Mouse (Mus musculus): ENCODE results near the gene Tmem258.

The Tmem258 gene

DNA sequence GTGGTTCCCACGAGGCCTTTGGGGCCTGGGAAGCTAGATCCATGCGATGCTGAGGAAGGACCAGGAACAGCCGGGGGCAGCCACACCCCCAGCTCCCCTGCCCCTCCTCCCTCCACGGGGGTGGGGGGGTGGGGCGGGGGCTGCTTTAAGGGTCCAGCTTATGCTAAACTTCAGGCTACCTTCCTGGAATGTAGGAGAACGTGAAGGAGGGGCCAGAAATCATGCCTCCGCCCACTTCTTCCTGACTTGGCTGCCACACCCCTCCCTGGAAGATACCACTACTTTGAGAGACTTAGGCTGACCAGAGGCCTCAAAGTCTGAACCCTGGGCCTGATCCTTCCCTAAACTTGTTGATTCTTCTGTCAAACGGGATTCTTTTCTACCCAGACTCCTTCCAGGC, 18.8 kb downstream of the Tmem258 start:
- no peak for DNase-seq (ENCODE audit: low spot score)

DNA sequence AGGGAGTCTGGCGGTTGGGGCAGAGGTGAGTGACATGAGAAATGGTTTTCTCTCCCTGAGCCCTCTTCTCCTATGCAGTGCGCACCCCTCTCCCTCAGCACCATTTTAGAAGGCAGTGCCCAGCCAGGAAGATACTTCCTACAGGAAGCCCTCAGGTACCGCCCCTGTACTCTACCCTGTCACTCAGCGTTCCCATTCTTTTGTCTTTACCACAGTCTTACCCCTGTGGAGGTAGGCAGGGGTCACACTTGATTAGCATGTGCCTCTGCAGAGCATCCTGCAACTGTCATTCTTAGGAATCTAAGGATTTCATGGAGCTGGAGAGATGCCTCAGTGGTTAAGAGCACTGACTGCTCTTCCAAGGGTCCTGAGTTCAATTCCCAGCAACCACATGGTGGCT, 19.7 kb downstream of the Tmem258 start:
- DNase-seq (ENCODE audit: low spot score), result no peak

DNA sequence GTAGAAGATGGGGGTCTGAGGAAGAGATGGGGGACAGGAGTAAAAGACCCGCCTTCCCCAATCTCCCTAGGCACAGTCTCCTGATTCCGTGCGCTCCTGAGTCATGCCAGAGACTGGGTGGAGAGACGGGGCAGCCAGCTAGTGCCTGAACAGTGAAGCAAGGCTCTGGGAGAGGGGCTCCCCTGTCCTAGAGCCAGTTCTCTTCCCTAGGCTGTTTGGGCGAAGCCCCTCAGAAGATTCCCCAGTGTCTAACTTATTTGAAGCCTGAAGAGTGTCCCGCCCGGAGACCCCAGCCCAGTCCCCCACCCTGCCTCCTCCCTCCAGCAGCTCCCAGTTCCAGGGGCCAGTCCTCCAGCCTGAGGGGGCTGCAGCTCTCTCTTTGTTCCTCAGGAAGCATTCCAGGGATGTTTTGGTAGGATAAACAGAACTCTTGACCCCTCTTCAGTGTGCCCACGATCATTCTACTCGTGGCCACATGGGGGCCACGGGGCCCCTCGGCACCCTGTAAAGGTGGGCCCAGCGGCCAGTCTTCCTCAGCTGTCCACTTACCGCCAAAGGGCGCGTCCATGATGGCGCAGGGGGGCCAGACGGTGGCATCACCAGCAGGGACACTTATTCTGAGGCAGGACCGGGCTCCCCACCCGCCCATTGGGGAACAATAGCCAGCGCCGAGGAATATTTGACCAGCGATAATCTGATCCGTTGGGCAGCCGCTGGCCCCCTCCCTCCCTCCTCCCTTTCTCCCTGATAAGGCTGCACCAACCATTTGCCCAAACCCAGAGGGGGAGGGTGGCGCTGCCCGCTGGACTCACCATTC, 21.0 kb downstream of the Tmem258 start:
- DNase-seq (ENCODE audit: low spot score), result no peak

DNA sequence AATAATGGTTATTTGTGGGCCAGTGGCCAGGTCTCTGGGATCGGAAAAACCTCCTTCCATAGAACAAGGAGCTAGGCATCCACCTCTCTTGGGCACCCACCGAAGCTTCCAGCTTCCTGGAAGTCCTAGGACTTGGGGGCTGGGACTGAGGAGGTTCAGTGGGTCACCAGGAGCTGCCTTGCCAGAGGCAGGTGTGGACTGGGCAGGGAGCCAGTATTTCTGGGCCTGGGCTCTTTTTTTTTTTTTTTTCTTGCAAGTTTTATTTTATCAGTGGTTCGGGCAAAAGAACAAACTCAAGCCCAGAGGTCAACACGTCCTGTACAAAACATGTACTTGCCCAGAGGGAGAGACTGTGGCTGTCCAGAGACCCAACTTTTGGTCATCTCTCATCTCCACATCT, 22.0 kb downstream of the Tmem258 start:
- DNase-seq (ENCODE audit: low spot score), result no peak

DNA sequence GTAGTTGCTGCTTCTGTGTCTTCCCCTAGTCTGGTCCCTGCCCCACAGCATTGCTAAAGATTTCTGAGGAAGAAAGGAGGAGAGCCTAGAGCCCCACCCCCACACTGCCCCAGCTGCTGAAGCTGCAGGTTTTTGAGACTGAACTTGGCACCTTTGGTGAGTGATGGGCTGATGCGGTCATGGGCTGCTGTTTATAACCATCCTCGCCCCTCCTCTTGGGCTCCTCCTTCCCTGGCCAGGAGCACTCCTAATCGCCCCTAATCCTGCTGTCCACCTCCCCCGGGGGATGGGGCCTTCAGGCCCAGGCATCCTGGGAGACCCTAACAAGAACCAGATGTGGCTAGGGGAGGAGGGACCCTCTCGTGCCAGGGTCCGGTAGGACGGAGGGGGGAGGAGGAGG, 27.2 kb downstream of the Tmem258 start:
- DNase-seq (ENCODE audit: low spot score), result no peak

DNA sequence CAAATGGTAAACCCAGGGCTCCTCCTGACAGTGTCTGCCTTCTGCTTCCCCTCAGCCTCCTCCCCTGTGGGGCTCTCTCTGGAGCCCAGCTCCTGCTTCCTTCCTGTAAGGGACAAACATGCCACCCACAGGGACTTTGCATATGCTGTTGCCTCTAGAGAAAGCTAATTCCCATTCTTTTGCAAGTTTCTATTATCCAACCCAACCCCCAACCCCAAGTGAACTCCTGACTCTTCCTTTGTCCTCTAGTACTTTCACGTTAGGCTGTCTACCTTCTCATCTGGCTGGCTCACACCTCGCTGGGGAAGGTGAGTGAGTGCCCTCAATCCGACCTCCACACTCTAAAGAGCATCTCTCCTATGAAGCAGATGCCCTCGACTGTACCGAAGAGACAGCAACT, 28.1 kb downstream of the Tmem258 start:
- DNase-seq (ENCODE audit: low spot score), result no peak

DNA sequence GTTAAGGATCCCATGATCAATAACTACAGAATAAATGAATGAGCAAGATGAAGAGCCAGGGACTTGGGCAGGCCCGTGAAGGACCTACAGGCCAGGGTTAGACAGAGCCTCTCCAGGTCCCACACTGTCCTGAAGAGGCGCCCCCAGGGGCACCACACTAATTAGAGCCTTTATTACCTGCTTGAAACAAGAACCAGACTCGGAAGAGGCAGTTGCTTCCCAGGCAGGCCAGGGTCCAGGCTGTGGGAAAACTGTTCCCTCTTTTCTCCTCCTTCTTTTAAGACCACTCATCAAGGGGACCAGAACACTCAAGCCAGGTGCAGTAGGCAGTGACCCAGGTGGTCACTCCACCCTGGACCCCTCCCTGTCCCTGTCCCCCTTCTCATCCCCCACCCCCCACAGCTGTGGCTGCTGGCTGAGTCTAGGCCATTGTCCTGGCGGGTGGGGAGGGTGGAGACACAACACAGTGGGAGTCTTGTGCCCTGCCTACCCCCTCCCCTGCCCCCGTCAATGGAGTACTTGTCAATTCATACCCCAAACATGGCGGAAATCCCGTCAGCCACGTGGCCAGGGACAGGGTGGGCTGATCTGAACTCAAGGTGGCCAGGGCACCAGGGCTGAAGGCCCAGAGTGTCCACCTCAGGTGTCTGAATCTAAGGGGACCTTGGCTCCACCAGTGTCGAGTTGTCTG, 28.7 kb downstream of the Tmem258 start:
- DNase-seq (ENCODE audit: low spot score), result no peak

DNA sequence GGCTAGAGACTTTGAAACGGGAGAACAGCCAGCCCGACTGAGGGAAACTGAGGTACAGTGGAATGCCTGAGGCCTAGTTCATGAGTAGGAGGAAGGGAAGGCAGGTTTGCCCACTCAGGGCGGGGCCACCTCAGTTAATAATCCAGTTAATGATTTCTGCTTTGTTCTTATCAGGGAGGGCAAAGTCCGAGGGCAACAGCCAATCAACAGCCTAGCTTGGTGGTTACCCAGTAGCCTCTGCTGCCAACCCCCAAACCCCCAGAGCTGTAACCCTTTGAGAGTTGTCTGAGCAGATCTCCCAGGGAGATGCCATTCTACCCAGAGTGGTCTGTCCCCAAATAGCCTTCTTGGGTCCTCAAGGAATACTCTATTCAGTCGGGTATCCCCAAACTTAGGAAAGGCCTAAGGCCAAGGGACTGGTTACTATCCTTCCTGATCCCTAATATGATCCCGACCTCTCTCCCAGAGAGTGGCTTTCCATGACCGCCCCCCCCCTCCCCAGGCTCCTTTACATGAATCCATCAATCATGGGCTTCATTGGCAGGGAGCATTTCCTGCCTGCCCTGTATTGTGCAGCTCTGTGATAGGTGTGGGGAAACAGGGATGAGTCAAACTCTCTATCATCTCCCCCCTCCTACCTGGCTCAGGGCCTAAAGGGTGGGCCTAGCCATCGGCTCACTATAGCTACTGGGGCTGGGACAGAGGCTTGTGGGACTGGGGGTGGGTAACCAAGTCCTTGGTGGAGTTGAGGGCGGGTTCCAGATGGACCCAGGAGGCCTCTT, 32.2 kb downstream of the Tmem258 start:
- DNase-seq (ENCODE audit: low spot score), result no peak

DNA sequence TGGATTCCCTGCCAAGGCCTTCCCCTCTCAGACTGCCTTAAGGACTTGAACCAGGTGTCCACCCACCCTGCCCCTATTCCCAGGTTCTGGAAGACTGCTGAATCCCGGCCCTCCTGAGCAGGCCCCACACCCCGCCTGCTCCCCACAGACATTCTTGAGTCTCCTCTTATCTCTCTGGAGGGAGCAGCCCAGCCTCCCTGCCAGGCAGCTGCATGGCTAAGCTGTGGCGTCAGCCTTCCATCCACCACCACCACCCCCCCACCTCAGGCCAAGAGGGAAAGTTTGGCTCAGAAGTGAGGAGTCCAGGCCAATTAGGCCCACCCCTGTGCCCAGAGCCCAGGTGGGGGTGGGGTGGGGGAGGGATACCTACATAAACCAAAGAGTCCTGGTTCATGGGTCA, 34.7 kb downstream of the Tmem258 start:
- no peak for DNase-seq (ENCODE audit: low spot score)

DNA sequence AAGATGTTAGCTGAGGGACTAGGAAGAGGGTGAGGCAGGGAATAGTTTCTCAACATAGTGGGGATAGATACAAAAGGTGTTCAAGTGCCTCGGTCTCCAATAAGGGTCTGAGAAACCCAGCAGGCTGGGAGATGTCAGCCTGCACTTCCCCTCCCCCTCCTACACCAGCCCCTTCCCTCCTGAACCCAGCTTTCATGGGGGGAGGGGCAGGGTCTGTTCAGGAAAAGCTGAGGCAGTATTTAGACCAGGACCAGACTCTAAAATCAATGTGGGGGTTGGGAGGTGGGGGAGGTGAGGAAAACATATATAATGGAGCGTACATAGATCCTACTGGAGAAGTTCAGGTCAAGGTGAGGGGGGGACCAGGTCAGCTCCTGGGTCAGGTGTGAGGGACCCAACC, 35.6 kb downstream of the Tmem258 start:
- no peak for DNase-seq (ENCODE audit: low spot score)

DNA sequence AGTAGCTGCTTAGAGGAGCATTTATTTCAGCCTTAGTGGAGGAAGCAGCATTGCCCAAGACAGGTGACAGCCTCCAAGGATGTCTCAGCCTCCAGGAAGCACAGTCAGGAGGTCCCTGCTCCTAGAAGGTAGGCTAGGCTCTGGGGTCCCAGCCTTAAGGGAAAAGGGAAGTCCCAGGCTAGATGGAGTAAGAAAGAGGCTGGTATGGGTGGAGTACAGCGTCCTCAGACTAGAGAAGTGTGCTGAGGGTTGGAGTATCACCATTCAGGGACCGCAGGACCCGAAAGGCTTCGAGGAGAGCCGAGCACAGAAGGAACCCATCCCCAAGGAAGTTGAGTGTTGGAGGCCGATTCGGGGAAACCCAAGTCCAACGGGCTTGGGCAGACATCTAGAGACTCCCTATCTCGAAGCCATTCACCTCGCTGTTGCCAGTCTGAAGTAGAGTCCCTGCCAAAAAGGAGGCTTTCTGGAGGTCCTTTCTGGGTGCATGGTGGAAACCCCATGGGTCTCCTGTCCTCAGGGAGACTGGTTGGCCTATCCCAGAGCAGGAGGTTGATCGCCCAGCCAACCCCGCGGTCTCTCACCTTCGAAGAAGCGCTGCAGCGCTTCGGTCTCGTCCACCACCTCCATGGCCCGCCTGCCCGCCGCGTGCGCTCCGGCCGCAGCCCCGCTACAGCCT, 36.3 kb downstream of the Tmem258 start:
- no peak for DNase-seq (ENCODE audit: low spot score)

DNA sequence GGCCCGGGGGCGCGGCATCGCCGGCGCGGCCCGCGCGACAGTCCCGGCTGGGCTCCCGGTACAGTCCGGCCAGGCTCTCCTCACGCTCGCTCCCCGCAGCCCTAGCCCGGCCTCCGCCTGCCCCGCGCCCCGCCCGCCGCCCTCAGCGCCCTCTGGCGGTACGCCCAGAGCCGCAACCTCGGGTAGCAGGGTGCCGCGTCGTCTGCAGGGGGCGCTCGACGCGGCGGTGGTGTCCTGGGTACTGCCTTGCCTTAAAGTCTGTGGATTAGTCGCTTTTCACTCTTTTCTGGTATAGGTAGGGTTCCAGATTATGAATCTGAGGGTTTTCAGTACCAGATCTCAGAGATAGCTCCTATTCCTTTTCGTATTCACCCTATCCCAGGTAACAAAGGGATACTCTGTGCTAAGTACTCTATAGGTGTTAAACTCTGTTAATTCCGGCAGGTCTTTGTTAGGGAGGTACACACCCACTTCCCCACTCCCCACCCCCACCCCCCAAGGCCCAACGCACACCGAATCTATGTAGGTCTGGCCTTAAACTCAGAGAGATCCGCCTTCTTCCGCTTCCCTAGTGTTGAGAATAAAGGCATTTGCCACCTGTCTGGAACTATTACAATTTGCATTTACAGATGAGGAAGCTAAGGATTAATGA, 37.0 kb downstream of the Tmem258 start, which contains the start of gene Myrf:
Gene Myrf, minus strand, starts transcription at position 95 of the 652 bp plus-strand sequence.
- DNase-seq (ENCODE audit: low spot score), result peak; percentile 84

DNA sequence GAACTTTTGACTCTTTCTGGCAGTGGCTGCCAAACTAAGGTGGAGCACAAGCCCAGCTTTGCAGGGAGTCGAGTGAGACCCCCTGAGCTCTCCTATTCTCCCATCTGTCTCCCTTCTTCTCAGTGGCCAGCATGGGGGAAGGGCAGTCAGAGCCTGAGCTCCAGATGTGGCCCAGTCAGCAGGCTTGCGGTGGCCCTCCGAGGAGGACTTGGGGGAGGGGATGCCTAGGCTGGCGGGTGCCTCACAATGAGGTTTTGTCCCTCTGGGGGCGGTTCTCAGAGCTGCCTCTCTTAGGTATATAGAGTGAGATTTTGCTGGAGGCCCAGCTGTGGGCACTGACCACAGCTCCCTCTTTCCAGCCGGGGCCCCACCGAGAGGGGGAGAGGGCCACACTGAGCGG, 39.1 kb downstream of the Tmem258 start:
- DNase-seq (ENCODE audit: low spot score), result no peak

DNA sequence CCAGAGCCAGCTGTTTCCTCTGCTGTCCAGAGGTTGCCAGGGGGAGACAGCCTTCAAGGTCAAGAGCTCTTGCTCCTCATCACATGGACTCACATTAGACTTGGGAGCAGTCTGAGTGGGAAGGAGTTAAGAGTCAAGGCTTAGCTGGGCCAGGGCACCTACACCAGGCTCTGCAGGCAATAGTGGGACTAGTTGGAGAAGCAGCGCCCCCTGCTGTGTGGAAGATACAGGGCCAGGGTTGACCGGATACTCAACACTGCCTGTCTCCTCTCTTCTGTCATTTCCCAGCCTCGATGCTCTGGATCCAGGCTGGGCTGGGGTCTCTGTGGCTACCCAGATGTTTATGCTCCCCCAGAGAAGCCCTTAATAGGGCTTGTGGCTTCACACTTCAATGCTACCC, 40.4 kb downstream of the Tmem258 start:
- peak; percentile 61 for DNase-seq (ENCODE audit: low spot score)

DNA sequence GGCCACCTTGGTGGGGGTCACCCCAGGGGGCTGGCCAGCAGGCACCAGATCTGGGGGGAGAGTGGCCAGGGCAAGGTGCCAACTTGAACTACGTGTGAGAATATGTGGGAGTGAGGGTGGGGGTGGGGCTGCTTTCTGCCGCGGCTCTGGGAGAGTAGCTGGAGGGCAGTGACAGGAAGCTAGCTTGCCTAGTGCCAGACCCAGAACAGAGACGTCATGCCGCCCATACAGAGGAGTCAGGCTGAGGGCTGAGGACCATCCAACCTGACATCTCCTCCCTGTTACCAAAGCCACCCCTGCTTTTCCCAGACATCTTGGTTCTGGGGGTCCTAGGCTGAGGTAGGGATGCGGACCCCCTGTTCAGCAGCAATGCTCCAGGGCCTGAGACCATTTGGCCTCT, 43.4 kb downstream of the Tmem258 start:
- no peak for DNase-seq (ENCODE audit: low spot score)

DNA sequence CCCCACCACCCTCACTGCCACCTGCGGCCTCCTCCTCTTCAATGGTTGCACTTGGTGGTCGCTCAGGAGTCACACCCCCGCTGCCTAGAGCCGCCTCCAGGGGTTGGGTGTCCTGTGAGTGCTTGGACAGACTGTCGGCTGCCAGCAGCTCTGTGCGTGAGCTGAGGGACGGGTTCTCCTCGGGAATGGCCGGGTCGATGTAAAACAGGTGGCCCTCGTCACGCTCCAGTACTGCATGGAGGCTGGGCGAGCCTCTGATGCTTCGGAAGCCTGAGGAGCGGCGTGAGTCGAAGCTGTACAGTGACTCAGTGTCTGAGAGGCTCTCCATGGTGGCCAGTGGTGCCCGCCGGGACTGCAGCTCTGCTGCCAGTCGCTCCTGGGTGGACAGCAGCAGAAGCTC, 44.3 kb downstream of the Tmem258 start:
- no peak for DNase-seq (ENCODE audit: low spot score)
